Comparison of ENCODE assay signal across 9 mouse cellular contexts in genomic region chr13:91459489-91459888, GRCm38 (mm10). TPM values are rescaled to one million over a fixed set of nuclear protein-coding genes. Genes with fewer than 3 reads are reported as not detected.
DNase-seq lines count a peak whose midpoint lies in the region; ATAC-seq and TF ChIP-seq lines count a peak whose summit lies in the region.
"Had no signal": no experiment of that assay in that cellular context is flagged by ENCODE, and none has a peak within 500 bp of the region (broad histone marks: within the 10 kb centered on the region; RNA-seq: fewer than 3 reads in every experiment).

No protein-coding gene starts in this region.

- H3K27ac ChIP-seq in gastrocnemius, adult 2 months, result peak overlapping the region; percentile 99
- peak overlapping the region; percentile 84; the same call in 1 of the 2 replicates for H3K27ac ChIP-seq in neural tube, embryonic 11.5 days (ENCODE audit: low read depth, low read length)
- peak overlapping the region; percentile 83 for H3K27ac ChIP-seq in limb, embryonic 14.5 days (replicated peaks; ENCODE audit: low read depth, low read length)
- H3K27ac ChIP-seq in olfactory bulb, adult 2 months (ENCODE audit: insufficient read depth, low read depth, low read length), result peak overlapping the region; percentile 99; the same call in 1 of the 2 replicates

- no peak overlapping the region for H3K4me3 ChIP-seq in gastrocnemius, adult 2 months
- no peak overlapping the region for H3K4me3 ChIP-seq in neural tube, embryonic 11.5 days (ENCODE audit: low read depth, low read length)
- no peak overlapping the region for H3K4me3 ChIP-seq in limb, embryonic 14.5 days (replicated peaks; ENCODE audit: low read length)
- no peak overlapping the region for H3K4me3 ChIP-seq in olfactory bulb, adult 2 months (ENCODE audit: insufficient read depth, low read depth, low read length)

- H3K36me3 ChIP-seq in neural tube, embryonic 11.5 days (ENCODE audit: control insufficient read depth, insufficient read depth, low read length), result no peaks in the 10 kb centered on the region
- no peaks in the 10 kb centered on the region for H3K36me3 ChIP-seq in limb, embryonic 14.5 days (ENCODE audit: control insufficient read depth, insufficient read depth, low read length)

- no peak for TF ChIP-seq CTCF in gastrocnemius, adult 2 months (IDR thresholded peaks at IDR 0.05)
- no peak for TF ChIP-seq CTCF in olfactory bulb, adult 2 months (IDR thresholded peaks at IDR 0.05; ENCODE audit: insufficient read depth, low read depth, low read length)

- WGBS in neural tube, embryonic 11.5 days, result 21% methylated on average over 4 of the region's 4 CpGs
- 20% methylated on average over 4 of the region's 4 CpGs for WGBS in limb, embryonic 14.5 days
- 56% methylated on average over 4 of the region's 4 CpGs for WGBS in olfactory bulb, adult 2 months

- DNase-seq in gastrocnemius, adult 2 months, result no peak
- DNase-seq in gastrocnemius, postnatal 10 days, result no peak
- no peak for DNase-seq in neural tube, embryonic 11.5 days (ENCODE audit: low spot score)
- DNase-seq in neural tube, embryonic 10.5 days (ENCODE audit: extremely low spot score, low spot score), result no peak
- no peak for DNase-seq in limb, embryonic 14.5 days (ENCODE audit: low spot score)
- DNase-seq in gastrocnemius, adult 8-10 months (ENCODE audit: low spot score in 2 of 2), result no peak
- no peak for DNase-seq in testis, postnatal 14 days (ENCODE audit: low spot score)
- DNase-seq: kidney, adult 11 months had no signal

- ATAC-seq in neural tube, embryonic 11.5 days (ENCODE audit: insufficient read depth, low FRiP score, low TSS enrichment), result no peak
- ATAC-seq in limb, embryonic 14.5 days (ENCODE audit: low FRiP score, low read depth), result no peak

- no peak overlapping the region for H3K9ac ChIP-seq in neural tube, embryonic 11.5 days (ENCODE audit: low read length)
- no peak overlapping the region for H3K9ac ChIP-seq in limb, embryonic 14.5 days (ENCODE audit: low read depth, low read length, severe bottlenecking)

- H3K4me2 ChIP-seq in neural tube, embryonic 11.5 days (ENCODE audit: low read depth), result no peak overlapping the region
- 0 out of 2 replicates have a peak overlapping the region, but pooled peaks have one; percentile 58 for H3K4me2 ChIP-seq in limb, embryonic 14.5 days (replicated peaks; ENCODE audit: low read depth, low read length, severe bottlenecking)

- TF ChIP-seq POLR2A in limb, embryonic 14.5 days (IDR thresholded peaks at IDR 0.05; ENCODE audit: borderline replicate concordance, extremely low read depth, insufficient read depth, insufficient read length), result no peak
- no peak for TF ChIP-seq POLR2A in olfactory bulb, adult 2 months (IDR thresholded peaks at IDR 0.05; ENCODE audit: insufficient read depth, low read depth, low read length)

- no peaks in the 10 kb centered on the region for H3K27me3 ChIP-seq in neural tube, embryonic 11.5 days (ENCODE audit: control insufficient read depth, insufficient read depth, low read length)
- H3K27me3 ChIP-seq in limb, embryonic 14.5 days (ENCODE audit: control insufficient read depth, insufficient read depth, low read length), result no peaks in the 10 kb centered on the region

- H3K9me3 ChIP-seq in neural tube, embryonic 11.5 days (ENCODE audit: control insufficient read depth, low read length), result no peaks in the 10 kb centered on the region
- H3K9me3 ChIP-seq in limb, embryonic 14.5 days (ENCODE audit: control insufficient read depth, low read length), result no peaks in the 10 kb centered on the region

- intact Hi-C loops in gastrocnemius, adult 2 months (cut with DNase I), result loop anchor here (2.0 kb wide), 1 partner anchor 39 kb away; no protein-coding TSS in a partner anchor

- H3K4me1 ChIP-seq in neural tube, embryonic 11.5 days (ENCODE audit: control insufficient read depth, insufficient read depth, low read length), result peaks cover 7% of the 10 kb centered on the region
- peaks cover 27% of the 10 kb centered on the region for H3K4me1 ChIP-seq in limb, embryonic 14.5 days (ENCODE audit: control insufficient read depth, insufficient read depth, low read length)
- peaks cover 5% of the 10 kb centered on the region for H3K4me1 ChIP-seq in olfactory bulb, adult 2 months (ENCODE audit: control insufficient read depth, insufficient read depth, low read length)

RNA-seq across cellular contexts. Expression of gene Ssbp2, which starts 0.6 kb away (rescaled TPM):
- total RNA-seq in gastrocnemius, adult 2 months (2021), result 10 to 100 TPM; 18.6 to 26.4 TPM
- 10 to 100 TPM; 26.0 to 27.5 TPM for total RNA-seq in gastrocnemius, postnatal 10 days (2021)
- 146 TPM in 2 replicates for polyA plus RNA-seq in neural tube, embryonic 11.5 days (2014; fragmentation: Nextera tagmentation; extraction: Ambion mirVana)
- 109 and 118 TPM in 2 replicates for polyA plus RNA-seq in limb, embryonic 14.5 days (2012; rRNA removed)
- 174 and 203 TPM in 2 replicates for polyA plus RNA-seq in limb, embryonic 14.5 days (2014; fragmentation: Nextera tagmentation; extraction: Ambion mirVana)
- polyA plus RNA-seq in olfactory bulb, adult 2 months (2012; ENCODE audit: insufficient read depth, insufficient read length, low replicate concordance, missing spikeins), result 407 and 755 TPM in 2 replicates
- total RNA-seq in gastrocnemius, adult 8-10 months (2022), result 10 to 100 TPM; 15.5 to 21.7 (median 17.8) TPM
